Mouse (Mus musculus) E14TG2a.4 (cell line): ENCODE results near the gene Meioc.

ENCODE experiments used
- H3K27me3 ChIP-seq: 2 replicates; pipeline ENCODE4 v1.6.1; 2014; ENCODE audit warnings: low read length, control low read depth; ENCODE audit not compliant: insufficient read depth
- H3K36me3 ChIP-seq: 2 replicates; pipeline ENCODE4 v1.6.1; 2014; ENCODE audit warnings: low read length, control low read depth; ENCODE audit not compliant: insufficient read depth
- H3K4me1 ChIP-seq: replicated peaks from 2 replicates; pipeline ENCODE4 v1.6.1; 2014; ENCODE audit warnings: low read depth, low read length, control low read depth
- H3K4me3 ChIP-seq: replicated peaks from 2 replicates; pipeline ENCODE4 v1.5.1; 2014; ENCODE audit warnings: mild to moderate bottlenecking, low read length
- H3K9me3 ChIP-seq: 2 replicates; pipeline ENCODE4 v1.6.1; 2014; ENCODE audit warnings: low read length, control low read depth
- CTCF ChIP-seq: conservative IDR thresholded peaks from 2 replicates; pipeline ENCODE4 v1.5.1; 2014; ENCODE audit warnings: low read length
- NANOG ChIP-seq: IDR thresholded peaks from 2 replicates; pipeline ENCODE4 v1.6.1; 2014; ENCODE audit warnings: borderline replicate concordance, low read length, mixed read lengths
- POU5F1 ChIP-seq: IDR thresholded peaks from 2 replicates; pipeline ENCODE4 v1.6.1; 2014; ENCODE audit warnings: low read length, borderline replicate concordance

The Meioc gene

DNA sequence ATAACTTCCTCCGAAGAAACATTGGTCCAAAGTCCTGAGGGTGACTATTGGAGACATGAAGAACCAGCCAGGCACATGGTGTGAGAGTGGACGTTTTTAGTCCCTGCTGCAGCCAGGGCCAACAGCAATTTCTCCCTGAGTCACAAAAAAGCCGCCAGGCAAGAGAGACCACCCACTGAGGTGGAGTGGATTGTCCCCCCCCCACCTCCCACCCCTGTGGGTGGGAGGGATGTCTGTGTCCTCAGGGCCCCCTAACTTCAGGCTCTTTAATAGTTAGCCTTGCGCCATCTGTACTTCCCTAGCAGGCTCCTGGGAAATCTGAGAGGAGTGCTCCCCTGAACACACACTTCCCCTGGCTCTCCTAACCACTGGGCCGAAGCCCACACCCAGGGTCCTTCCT lies 32.3 kb upstream of the Meioc start:
- no peaks in the 10 kb centered on the region for H3K36me3 ChIP-seq
- no peak for TF ChIP-seq CTCF
- TF ChIP-seq NANOG, result no peak
- TF ChIP-seq POU5F1, result no peak
- H3K27me3 ChIP-seq, result peaks cover 26% of the 10 kb centered on the region
- no peak overlapping the region for H3K4me3 ChIP-seq
- H3K9me3 ChIP-seq, result no peaks in the 10 kb centered on the region
- peaks cover 42% of the 10 kb centered on the region for H3K4me1 ChIP-seq

DNA sequence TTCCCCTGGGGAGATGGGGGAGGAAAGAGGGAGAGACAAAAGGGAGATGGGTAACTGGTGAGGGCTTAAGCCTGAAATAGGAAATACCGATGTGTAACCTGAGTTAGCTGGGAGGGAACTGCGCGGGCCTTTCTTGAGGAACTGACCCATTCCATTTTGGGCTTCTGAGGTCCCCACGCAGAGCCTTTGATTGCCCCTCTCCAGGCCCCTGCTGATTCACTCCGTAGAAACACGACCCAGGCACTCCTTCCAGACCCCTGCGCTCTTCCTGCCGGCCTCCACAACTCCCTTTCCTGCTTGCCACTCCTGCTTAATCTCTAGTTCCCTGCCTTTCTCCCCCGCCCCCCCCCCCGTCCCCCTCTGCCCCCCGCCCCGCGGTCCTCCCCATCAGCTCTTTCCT lies 30.8 kb upstream of the Meioc start:
- H3K36me3 ChIP-seq, result no peaks in the 10 kb centered on the region
- TF ChIP-seq NANOG (no peak), POU5F1 (no peak), CTCF (no peak)
- H3K4me3 ChIP-seq, result peak overlapping the region; percentile 60
- no peaks in the 10 kb centered on the region for H3K9me3 ChIP-seq
- H3K4me1 ChIP-seq, result peaks cover 42% of the 10 kb centered on the region
- H3K27me3 ChIP-seq, result peaks cover 10% of the 10 kb centered on the region

DNA sequence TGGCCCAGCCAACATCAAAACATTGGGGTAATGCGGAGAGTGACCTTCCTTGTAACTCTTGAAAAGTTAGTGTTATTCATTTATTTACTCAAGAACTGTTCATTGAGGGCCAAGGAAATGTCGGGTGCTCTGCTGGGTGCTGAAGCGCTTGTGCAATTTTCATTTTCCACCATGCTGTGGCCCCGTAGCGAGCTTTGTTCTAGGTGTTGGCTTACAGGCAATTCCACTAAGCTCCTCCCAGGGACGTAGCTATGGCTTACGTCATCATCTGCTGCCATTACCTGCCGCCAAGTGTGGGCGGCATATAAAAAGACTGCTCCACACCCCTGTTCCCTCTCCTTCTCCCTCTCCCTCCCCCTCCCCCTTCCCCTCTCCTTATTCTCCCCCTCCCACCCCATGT lies 30.1 kb upstream of the Meioc start:
- Histone ChIP-seq H3K36me3 (no peaks in the 10 kb centered on the region), H3K4me1 (peaks cover 45% of the 10 kb centered on the region), H3K9me3 (no peaks in the 10 kb centered on the region), H3K4me3 (peak overlapping the region; percentile 72), H3K27me3 (peaks cover 7% of the 10 kb centered on the region; the same call in 1 of the 2 replicates)
- no peak for TF ChIP-seq POU5F1
- no peak for TF ChIP-seq NANOG
- no peak for TF ChIP-seq CTCF

DNA sequence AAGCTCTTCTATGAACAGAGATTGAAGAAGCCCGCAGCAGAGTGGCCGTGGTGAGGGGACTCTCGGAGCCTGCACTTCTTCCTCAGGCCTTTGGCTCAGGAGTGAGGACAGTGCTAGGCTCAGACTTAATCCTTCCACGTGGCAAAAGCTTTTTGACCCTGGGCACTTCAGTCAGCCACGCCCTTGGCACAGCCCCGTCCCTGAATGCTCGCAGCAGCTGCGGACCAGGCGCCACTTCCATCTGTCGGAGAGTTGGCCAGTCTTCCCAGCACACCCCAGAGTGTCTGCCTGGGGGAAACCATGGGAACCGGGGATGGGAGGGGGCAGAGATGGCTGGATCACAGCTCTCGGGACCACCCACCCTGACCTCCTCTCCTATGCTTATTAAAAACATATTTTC lies 26.6 kb upstream of the Meioc start:
- Histone ChIP-seq H3K27me3 (peaks cover 3% of the 10 kb centered on the region; the same call in 1 of the 2 replicates), H3K4me3 (no peak overlapping the region), H3K36me3 (no peaks in the 10 kb centered on the region), H3K9me3 (no peaks in the 10 kb centered on the region), H3K4me1 (peaks cover 34% of the 10 kb centered on the region)
- TF ChIP-seq POU5F1 (no peak), CTCF (no peak), NANOG (no peak)

DNA sequence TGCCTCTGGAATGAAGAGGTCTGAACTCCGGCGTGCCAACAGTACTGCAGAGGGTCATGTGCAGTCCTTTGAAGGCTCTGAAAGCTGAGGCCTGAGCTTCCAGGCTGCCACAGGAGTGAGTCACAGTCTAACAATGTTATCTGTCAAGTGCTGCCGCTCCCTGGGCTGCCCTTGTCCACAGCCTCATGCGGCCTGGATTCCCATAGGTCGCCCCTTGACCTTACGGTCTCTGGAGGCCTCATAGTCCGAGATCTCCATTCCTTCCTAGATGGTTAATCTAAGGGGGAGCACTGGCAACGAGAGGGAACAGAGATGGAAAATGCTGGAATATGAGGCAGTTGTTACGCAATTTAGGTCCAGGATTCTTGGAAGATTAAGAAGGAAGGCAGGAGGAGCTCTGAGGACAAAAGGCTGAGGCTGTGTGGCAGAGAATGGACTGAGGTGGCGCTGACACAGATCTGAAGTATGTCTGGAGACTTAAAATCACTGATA lies 19.6 kb upstream of the Meioc start:
- peaks cover 13% of the 10 kb centered on the region for H3K4me1 ChIP-seq
- H3K9me3 ChIP-seq, result no peaks in the 10 kb centered on the region
- no peak overlapping the region for H3K4me3 ChIP-seq
- TF ChIP-seq NANOG, result no peak
- TF ChIP-seq CTCF, result no peak
- H3K27me3 ChIP-seq, result no peaks in the 10 kb centered on the region; the same call in 1 of the 2 replicates
- H3K36me3 ChIP-seq, result no peaks in the 10 kb centered on the region

DNA sequence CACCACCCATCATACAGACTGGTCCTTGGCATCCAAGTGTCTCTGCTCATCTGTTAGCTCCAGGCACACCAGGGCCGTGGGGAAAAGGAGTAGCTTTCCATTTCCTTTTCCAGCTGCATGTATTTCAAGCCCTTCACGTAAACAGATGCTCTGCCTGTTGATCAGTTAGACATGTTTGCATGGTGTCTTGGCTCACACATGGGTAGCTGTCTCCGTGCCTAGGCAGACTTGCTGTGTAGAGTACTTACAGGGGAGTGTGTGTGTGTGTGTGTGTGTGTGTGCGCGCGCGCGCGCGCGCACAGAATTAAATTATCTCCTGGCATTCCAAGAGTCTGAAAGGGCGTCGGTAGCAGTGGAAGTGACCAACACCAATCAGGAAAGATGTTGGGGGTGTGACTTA lies 17.3 kb upstream of the Meioc start:
- H3K4me1 ChIP-seq, result peaks cover 6% of the 10 kb centered on the region; the same call in 1 of the 2 replicates
- peaks cover 9% of the 10 kb centered on the region for H3K27me3 ChIP-seq
- H3K9me3 ChIP-seq, result no peaks in the 10 kb centered on the region
- TF ChIP-seq NANOG, result no peak
- TF ChIP-seq POU5F1, result no peak
- H3K4me3 ChIP-seq, result no peak overlapping the region
- no peaks in the 10 kb centered on the region for H3K36me3 ChIP-seq

DNA sequence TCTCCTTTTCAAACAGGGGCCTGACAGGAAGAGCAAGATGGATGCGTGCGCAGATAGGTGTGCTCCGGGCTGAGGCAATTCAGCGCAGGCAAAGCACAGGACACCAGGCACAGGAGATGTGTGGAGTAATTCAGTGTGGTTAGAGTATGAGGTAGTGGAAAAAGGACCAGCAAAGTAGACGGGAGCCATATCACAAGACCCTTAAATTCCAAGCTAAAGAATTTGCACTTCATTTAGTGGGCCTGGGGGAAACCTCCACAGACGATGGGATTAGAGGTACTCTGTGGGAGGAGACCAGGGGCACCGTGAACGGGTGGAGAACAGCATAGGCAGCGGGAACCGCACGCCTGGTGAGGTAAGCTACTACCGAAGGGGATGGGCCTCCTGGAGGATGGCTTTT lies 15.6 kb upstream of the Meioc start:
- peaks cover 11% of the 10 kb centered on the region for H3K27me3 ChIP-seq
- no peaks in the 10 kb centered on the region for H3K9me3 ChIP-seq
- TF ChIP-seq NANOG (no peak), POU5F1 (no peak), CTCF (no peak)
- H3K36me3 ChIP-seq, result no peaks in the 10 kb centered on the region
- H3K4me3 ChIP-seq, result no peak overlapping the region
- peaks cover 6% of the 10 kb centered on the region; the same call in 1 of the 2 replicates for H3K4me1 ChIP-seq

DNA sequence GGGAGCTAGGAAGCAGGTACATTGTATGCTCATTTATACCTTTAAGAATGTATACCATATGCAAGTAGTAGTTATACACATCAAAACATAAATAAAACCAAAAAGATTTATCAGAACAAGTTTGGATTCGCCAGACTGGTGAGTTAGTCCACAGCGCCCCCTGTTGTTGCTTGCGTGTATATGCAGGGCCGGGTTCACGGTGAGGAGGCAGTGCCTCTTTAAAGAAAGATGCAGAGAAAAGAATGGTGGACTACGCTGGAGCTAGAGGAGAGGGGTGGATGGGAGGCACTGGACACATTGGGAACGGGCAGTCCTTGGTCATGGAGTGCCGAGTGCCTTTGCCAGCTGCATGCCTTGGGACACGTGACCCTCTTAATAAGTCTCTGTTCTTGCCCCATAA lies 12.1 kb upstream of the Meioc start:
- Histone ChIP-seq H3K4me3 (no peak overlapping the region), H3K36me3 (no peaks in the 10 kb centered on the region), H3K9me3 (no peaks in the 10 kb centered on the region), H3K27me3 (peaks cover 11% of the 10 kb centered on the region; the same call in 1 of the 2 replicates), H3K4me1 (peaks cover 6% of the 10 kb centered on the region; the same call in 1 of the 2 replicates)
- TF ChIP-seq POU5F1 (no peak), NANOG (no peak), CTCF (peak; percentile 96)

DNA sequence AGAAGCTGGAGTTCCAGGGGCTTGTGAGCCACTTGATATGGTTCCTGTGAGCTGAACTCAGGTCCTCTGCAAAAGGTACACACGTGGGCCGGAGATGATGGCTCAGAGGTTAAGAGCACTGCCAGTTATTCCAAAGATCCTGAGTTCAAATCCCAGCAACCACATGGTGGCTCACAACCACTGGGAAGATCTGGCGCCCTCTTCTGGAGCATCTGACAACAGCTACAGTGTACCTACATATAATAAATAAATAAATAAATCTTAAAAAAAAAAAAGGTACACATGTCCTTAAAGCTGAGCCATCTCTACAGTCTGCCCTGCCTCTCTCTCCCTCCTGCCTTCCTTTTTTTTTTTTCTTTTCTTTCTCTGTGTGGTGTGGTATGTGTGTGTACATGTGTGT lies 10.7 kb upstream of the Meioc start:
- no peak for TF ChIP-seq POU5F1
- peak; percentile 41 for TF ChIP-seq CTCF
- TF ChIP-seq NANOG, result no peak
- H3K9me3 ChIP-seq, result no peaks in the 10 kb centered on the region

DNA sequence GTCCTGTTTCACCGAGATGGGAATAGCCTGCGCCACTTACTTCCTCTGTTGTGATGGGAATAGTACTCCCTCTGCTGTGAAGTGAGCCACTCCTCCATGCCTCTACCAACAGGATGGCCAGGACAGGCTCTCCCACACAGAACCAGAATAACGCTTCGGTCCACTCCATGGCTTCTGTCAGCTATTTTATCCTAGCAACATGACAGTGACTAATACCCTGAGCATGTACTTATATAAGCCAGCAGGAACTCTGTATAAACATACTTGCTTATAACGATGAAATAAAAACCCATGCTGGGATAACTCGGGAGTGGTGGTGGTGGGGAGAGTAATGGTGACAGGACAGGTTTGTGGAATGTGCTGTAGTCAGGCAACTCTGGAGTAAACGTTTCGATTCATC lies 7.6 kb upstream of the Meioc start:
- no peaks in the 10 kb centered on the region for H3K36me3 ChIP-seq
- TF ChIP-seq POU5F1 (no peak), NANOG (no peak), CTCF (no peak)
- peaks cover 10% of the 10 kb centered on the region for H3K4me1 ChIP-seq
- H3K9me3 ChIP-seq, result no peaks in the 10 kb centered on the region
- H3K4me3 ChIP-seq, result no peak overlapping the region
- H3K27me3 ChIP-seq, result peaks cover 22% of the 10 kb centered on the region

More for the DNA sequence above, 10.7 kb upstream of the Meioc start:
- no peak overlapping the region for H3K4me3 ChIP-seq
- H3K27me3 ChIP-seq, result peaks cover 11% of the 10 kb centered on the region; the same call in 1 of the 2 replicates
- H3K36me3 ChIP-seq, result no peaks in the 10 kb centered on the region
- peaks cover 3% of the 10 kb centered on the region; the same call in 1 of the 2 replicates for H3K4me1 ChIP-seq
